29 mouse cellular contexts compared by ENCODE assay signal in genomic region chr4:82476411-82476810, GRCm38 (mm10).
DNase-seq lines count a peak whose midpoint lies in the region; ATAC-seq and TF ChIP-seq lines count a peak whose summit lies in the region.
"Had no signal": no experiment of that assay in that cellular context is flagged by ENCODE, and none has a peak within 500 bp of the region (broad histone marks: within the 10 kb centered on the region; RNA-seq: fewer than 3 reads in every experiment).

No protein-coding gene starts in this region.

- DNase-seq in embryonic facial prominence, embryonic 10.5 days (ENCODE audit: low spot score) = no peak
- DNase-seq in heart, adult 2 months = no peak
- DNase-seq in intestine, embryonic 14.5 days (ENCODE audit: low spot score) = peak; percentile 51
- DNase-seq in liver, adult 2 months (ENCODE audit: extremely low read depth, low read depth, low spot score) = peak; percentile 81
- DNase-seq in liver = no peak
- DNase-seq: adrenal gland, adult 2 months; adrenal gland, postnatal 36 days; cerebellum, postnatal 25 days; gastrocnemius, postnatal 25 days; heart, postnatal 36 days; kidney, postnatal 25 days; lung, postnatal 10 days; right cerebral cortex, postnatal 4 days; thymus, adult 18-20 months; thymus, postnatal 25 days had no signal

- H3K9ac ChIP-seq in embryonic facial prominence, embryonic 12.5 days = no peak overlapping the region
- no peak overlapping the region for H3K9ac ChIP-seq in heart, embryonic 13.5 days
- H3K9ac ChIP-seq in heart, adult 2 months (ENCODE audit: low read depth, low read length) = no peak overlapping the region
- no peak overlapping the region for H3K9ac ChIP-seq in intestine, embryonic 14.5 days (ENCODE audit: low read length)
- H3K9ac ChIP-seq in intestine, embryonic 15.5 days = no peak overlapping the region
- H3K9ac ChIP-seq in liver, adult 2 months (ENCODE audit: low read depth, low read length) = no peak overlapping the region
- H3K9ac ChIP-seq: hindbrain, embryonic 13.5 days; kidney, embryonic 15.5 days; limb, embryonic 13.5 days; liver, embryonic 15.5 days; midbrain, embryonic 13.5 days; neural tube, embryonic 13.5 days had no signal

- intact Hi-C loops in heart, adult 2 months (cut with DNase I) = no loop called here

- no peak overlapping the region for H3K4me3 ChIP-seq in embryonic facial prominence, embryonic 12.5 days
- H3K4me3 ChIP-seq in embryonic facial prominence, embryonic 10.5 days = no peak overlapping the region
- no peak overlapping the region for H3K4me3 ChIP-seq in heart, embryonic 13.5 days
- no peak overlapping the region for H3K4me3 ChIP-seq in heart, adult 2 months
- H3K4me3 ChIP-seq in intestine, embryonic 14.5 days (ENCODE audit: low read depth, low read length) = no peak overlapping the region
- H3K4me3 ChIP-seq in intestine, embryonic 15.5 days (replicated peaks) = no peak overlapping the region
- no peak overlapping the region for H3K4me3 ChIP-seq in liver, adult 2 months (ENCODE audit: insufficient read depth, low read depth, low read length)
- H3K4me3 ChIP-seq: hindbrain, embryonic 13.5 days; kidney, embryonic 15.5 days; limb, embryonic 13.5 days; liver, embryonic 15.5 days; midbrain, embryonic 13.5 days; neural tube, embryonic 13.5 days had no signal

- no peaks in the 10 kb centered on the region for H3K9me3 ChIP-seq in embryonic facial prominence, embryonic 12.5 days
- no peaks in the 10 kb centered on the region for H3K9me3 ChIP-seq in embryonic facial prominence, embryonic 10.5 days
- no peaks in the 10 kb centered on the region for H3K9me3 ChIP-seq in heart, embryonic 13.5 days
- no peaks in the 10 kb centered on the region for H3K9me3 ChIP-seq in intestine, embryonic 14.5 days (ENCODE audit: control insufficient read depth, low read length)
- H3K9me3 ChIP-seq in intestine, embryonic 15.5 days = no peaks in the 10 kb centered on the region
- H3K9me3 ChIP-seq: hindbrain, embryonic 13.5 days; kidney, embryonic 15.5 days; limb, embryonic 13.5 days; liver, embryonic 15.5 days; midbrain, embryonic 13.5 days; neural tube, embryonic 13.5 days had no signal

- no peak for TF ChIP-seq EP300 in heart, adult 2 months (IDR thresholded peaks at IDR 0.05; ENCODE audit: insufficient read depth, low read depth, low read length)

- peaks cover 11% of the 10 kb centered on the region for H3K79me2 ChIP-seq in heart, adult 2 months (replicated peaks; ENCODE audit: control insufficient read depth, insufficient read depth, low read length)
- H3K79me2 ChIP-seq in liver, adult 2 months (ENCODE audit: control insufficient read depth, insufficient read depth, low read length) = peaks cover 38% of the 10 kb centered on the region; the same call in 1 of the 2 replicates

- no peak for TF ChIP-seq CTCF in heart, adult 2 months (IDR thresholded peaks at IDR 0.05)
- no peak for TF ChIP-seq CTCF in liver, adult 2 months (IDR thresholded peaks at IDR 0.05; ENCODE audit: low read depth, low read length)

- no peak for TF ChIP-seq POLR2A in heart, adult 2 months (IDR thresholded peaks at IDR 0.05; ENCODE audit: insufficient read depth, low read depth, low read length)
- TF ChIP-seq POLR2A in liver, adult 2 months (IDR thresholded peaks at IDR 0.05; ENCODE audit: extremely low read depth, insufficient read depth, low read length) = no peak

- H3K27me3 ChIP-seq in embryonic facial prominence, embryonic 12.5 days = no peaks in the 10 kb centered on the region
- H3K27me3 ChIP-seq in embryonic facial prominence, embryonic 10.5 days (replicated peaks; ENCODE audit: low read depth, poor library complexity, severe bottlenecking) = no peaks in the 10 kb centered on the region
- H3K27me3 ChIP-seq in heart, embryonic 13.5 days (replicated peaks) = no peaks in the 10 kb centered on the region
- H3K27me3 ChIP-seq in heart, adult 2 months (ENCODE audit: control insufficient read depth, insufficient read depth, low read length) = no peaks in the 10 kb centered on the region
- no peaks in the 10 kb centered on the region for H3K27me3 ChIP-seq in intestine, embryonic 14.5 days (replicated peaks; ENCODE audit: control insufficient read depth, insufficient read depth, low read length)
- H3K27me3 ChIP-seq in intestine, embryonic 15.5 days (replicated peaks) = no peaks in the 10 kb centered on the region
- H3K27me3 ChIP-seq in liver, adult 2 months (ENCODE audit: control insufficient read depth, insufficient read depth, low read length) = no peaks in the 10 kb centered on the region
- H3K27me3 ChIP-seq: CH12.LX; hindbrain, embryonic 13.5 days; kidney, embryonic 15.5 days; limb, embryonic 13.5 days; liver, embryonic 15.5 days; midbrain, embryonic 13.5 days; neural tube, embryonic 13.5 days had no signal

- no peaks in the 10 kb centered on the region for H3K36me3 ChIP-seq in embryonic facial prominence, embryonic 12.5 days
- no peaks in the 10 kb centered on the region; the same call in 1 of the 2 replicates for H3K36me3 ChIP-seq in embryonic facial prominence, embryonic 10.5 days (replicated peaks)
- peaks cover 8% of the 10 kb centered on the region; the same call in 1 of the 2 replicates for H3K36me3 ChIP-seq in heart, embryonic 13.5 days
- H3K36me3 ChIP-seq in heart, adult 2 months (ENCODE audit: control insufficient read depth, insufficient read depth, low read length) = peaks cover 18% of the 10 kb centered on the region
- no peaks in the 10 kb centered on the region for H3K36me3 ChIP-seq in intestine, embryonic 14.5 days (ENCODE audit: control insufficient read depth, insufficient read depth, low read length)
- no peaks in the 10 kb centered on the region for H3K36me3 ChIP-seq in intestine, embryonic 15.5 days
- no peaks in the 10 kb centered on the region for H3K36me3 ChIP-seq in liver, adult 2 months (ENCODE audit: control insufficient read depth, insufficient read depth, low read length)
- H3K36me3 ChIP-seq: hindbrain, embryonic 13.5 days; kidney, embryonic 15.5 days; liver, embryonic 15.5 days; midbrain, embryonic 13.5 days had no signal

- no peak for ATAC-seq in embryonic facial prominence, embryonic 12.5 days (ENCODE audit: insufficient number of reproducible peaks, insufficient read depth, low FRiP score, low TSS enrichment)
- no peak for ATAC-seq in heart, embryonic 13.5 days (ENCODE audit: extremely low read depth, insufficient number of reproducible peaks, low FRiP score, low TSS enrichment)
- no peak for ATAC-seq in intestine, embryonic 14.5 days (replicated peaks; ENCODE audit: low FRiP score, low TSS enrichment, low read depth)
- ATAC-seq in intestine, embryonic 15.5 days = no peak
- ATAC-seq: activated CD4-positive, CD25-positive, alpha-beta regulatory T cell, adult 4 months; forebrain, embryonic 16.5 days; midbrain, embryonic 13.5 days had no signal

- no peak overlapping the region for H3K4me2 ChIP-seq in embryonic facial prominence, embryonic 12.5 days (replicated peaks)
- no peak overlapping the region for H3K4me2 ChIP-seq in heart, embryonic 13.5 days
- no peak overlapping the region for H3K4me2 ChIP-seq in intestine, embryonic 14.5 days (ENCODE audit: low read length)
- H3K4me2 ChIP-seq in intestine, embryonic 15.5 days (replicated peaks) = no peak overlapping the region
- H3K4me2 ChIP-seq: hindbrain, embryonic 13.5 days; kidney, embryonic 15.5 days; limb, embryonic 13.5 days; liver, embryonic 15.5 days; midbrain, embryonic 13.5 days; neural tube, embryonic 13.5 days had no signal

- H3K4me1 ChIP-seq in embryonic facial prominence, embryonic 12.5 days = peaks cover 21% of the 10 kb centered on the region
- H3K4me1 ChIP-seq in embryonic facial prominence, embryonic 10.5 days = peaks cover 29% of the 10 kb centered on the region
- peaks cover 70% of the 10 kb centered on the region for H3K4me1 ChIP-seq in heart, embryonic 13.5 days
- H3K4me1 ChIP-seq in heart, adult 2 months (ENCODE audit: control insufficient read depth, insufficient read depth, low read length) = peaks cover 22% of the 10 kb centered on the region
- peaks cover 22% of the 10 kb centered on the region; the same call in 1 of the 2 replicates for H3K4me1 ChIP-seq in intestine, embryonic 14.5 days (replicated peaks; ENCODE audit: control insufficient read depth, insufficient read depth, low read length)
- peaks cover 11% of the 10 kb centered on the region for H3K4me1 ChIP-seq in intestine, embryonic 15.5 days (replicated peaks)
- H3K4me1 ChIP-seq in liver, adult 2 months (ENCODE audit: control insufficient read depth, insufficient read depth, low read length) = peaks cover 26% of the 10 kb centered on the region

- WGBS in embryonic facial prominence, embryonic 12.5 days = 45% methylated on average over 2 of the region's 2 CpGs
- WGBS in embryonic facial prominence, embryonic 10.5 days = 45% methylated on average over 2 of the region's 2 CpGs
- 48% methylated on average over 2 of the region's 2 CpGs for WGBS in heart, embryonic 13.5 days
- WGBS in heart, adult 2 months = 19% methylated on average over 2 of the region's 2 CpGs
- WGBS in intestine, embryonic 14.5 days = 36% methylated on average over 2 of the region's 2 CpGs
- 53% methylated on average over 2 of the region's 2 CpGs for WGBS in intestine, embryonic 15.5 days
- WGBS in liver, adult 2 months = 8% methylated on average over 2 of the region's 2 CpGs

- H3K27ac ChIP-seq in embryonic facial prominence, embryonic 12.5 days = 0 out of 2 replicates have a peak overlapping the region, but pooled peaks have one; percentile 3
- no peak overlapping the region for H3K27ac ChIP-seq in embryonic facial prominence, embryonic 10.5 days (replicated peaks)
- peak overlapping the region; percentile 42; the same call in 1 of the 2 replicates for H3K27ac ChIP-seq in heart, embryonic 13.5 days (replicated peaks)
- H3K27ac ChIP-seq in heart, adult 2 months = no peak overlapping the region
- H3K27ac ChIP-seq in intestine, embryonic 14.5 days (ENCODE audit: low read depth) = no peak overlapping the region
- H3K27ac ChIP-seq in intestine, embryonic 15.5 days = no peak overlapping the region
- H3K27ac ChIP-seq in liver, adult 2 months (replicated peaks; ENCODE audit: insufficient read depth, low read depth, low read length) = 0 out of 2 replicates have a peak overlapping the region, but pooled peaks have one; percentile 22
- H3K27ac ChIP-seq: hindbrain, embryonic 13.5 days; kidney, embryonic 15.5 days; limb, embryonic 13.5 days; liver, embryonic 15.5 days; macrophage; midbrain, embryonic 13.5 days; neural tube, embryonic 13.5 days; stomach, postnatal 0 days had no signal

Comparison
In these comparisons a context has a peak if more than half of its experiments do, and no peak if none do; other contexts are left out.
1. H3K27ac ChIP-seq: peak in embryonic facial prominence, embryonic 12.5 days (single experiment), heart, embryonic 13.5 days (single experiment) and liver, adult 2 months (single experiment); none in embryonic facial prominence, embryonic 10.5 days (single experiment), heart, adult 2 months (single experiment), intestine, embryonic 14.5 days (single experiment) and intestine, embryonic 15.5 days (single experiment).
2. DNase-seq: peak in intestine, embryonic 14.5 days (single experiment) and liver, adult 2 months (single experiment); none in embryonic facial prominence, embryonic 10.5 days (single experiment), heart, adult 2 months (0 of 2) and liver (single experiment).